Comparison of ENCODE assay signal across 8 mouse cellular contexts in the genomic region with DNA sequence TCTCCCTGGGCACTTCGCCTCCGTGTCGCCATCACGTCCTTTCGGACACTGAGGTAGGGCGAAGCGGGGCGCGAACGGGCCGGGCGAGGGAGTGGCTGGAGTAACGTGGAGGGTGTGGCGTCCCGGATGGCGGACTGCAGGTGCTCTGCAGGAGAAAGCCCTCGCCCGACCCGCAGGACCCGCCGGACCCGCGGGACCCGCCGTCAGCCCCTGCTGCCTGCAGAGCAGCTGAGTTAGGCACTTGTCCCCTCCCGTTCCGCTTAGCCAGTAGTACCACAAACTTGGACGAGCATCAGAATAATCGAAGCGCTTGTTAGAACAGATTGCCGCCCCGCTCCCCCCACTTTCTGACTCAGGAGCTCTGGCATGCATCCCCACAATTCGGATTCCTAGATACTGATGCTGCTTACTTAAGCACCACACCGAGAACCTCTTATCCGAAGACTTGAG. TPM values are rescaled to one million over a fixed set of nuclear protein-coding genes. Genes with fewer than 3 reads are reported as not detected.
A peak's percentile ranks its signal among the peaks of the same experiment; 100 is the strongest.
DNase-seq lines count a peak whose midpoint lies in the region; ATAC-seq and TF ChIP-seq lines count a peak whose summit lies in the region.

No protein-coding gene starts in this region.

- WGBS in embryonic facial prominence, embryonic 13.5 days = under 1% methylated on average over 35 of the region's 35 CpGs
- WGBS in hindbrain, postnatal 0 days = under 1% methylated on average over 35 of the region's 35 CpGs
- WGBS in limb, embryonic 13.5 days = under 1% methylated on average over 35 of the region's 35 CpGs
- under 1% methylated on average over 35 of the region's 35 CpGs for WGBS in midbrain, embryonic 14.5 days

- peak overlapping the region; percentile 80 for H3K27ac ChIP-seq in gastrocnemius, adult 2 months
- H3K27ac ChIP-seq in ES-E14 (ENCODE audit: insufficient read depth, low read depth, low read length, poor library complexity, severe bottlenecking) = 0 out of 2 replicates have a peak overlapping the region, but pooled peaks have one; percentile 57
- peak overlapping the region; percentile 76 for H3K27ac ChIP-seq in embryonic facial prominence, embryonic 13.5 days
- H3K27ac ChIP-seq in hindbrain, postnatal 0 days = peak overlapping the region; percentile 69
- H3K27ac ChIP-seq in limb, embryonic 13.5 days = peak overlapping the region; percentile 28; the same call in 1 of the 2 replicates
- H3K27ac ChIP-seq in midbrain, embryonic 14.5 days (replicated peaks; ENCODE audit: low read depth, low read length) = peak overlapping the region; percentile 78

- peaks cover 30% of the 10 kb centered on the region for H3K36me3 ChIP-seq in ES-E14 (ENCODE audit: control insufficient read depth, insufficient read depth, low read length, poor library complexity, severe bottlenecking)
- peaks cover 34% of the 10 kb centered on the region for H3K36me3 ChIP-seq in embryonic facial prominence, embryonic 13.5 days
- peaks cover 21% of the 10 kb centered on the region; the same call in 1 of the 2 replicates for H3K36me3 ChIP-seq in hindbrain, postnatal 0 days (ENCODE audit: insufficient read depth, low read length)
- H3K36me3 ChIP-seq in limb, embryonic 13.5 days = peaks cover 32% of the 10 kb centered on the region
- H3K36me3 ChIP-seq in midbrain, embryonic 14.5 days (ENCODE audit: control insufficient read depth, insufficient read depth, low read length) = peaks cover 42% of the 10 kb centered on the region

- intact Hi-C loops in gastrocnemius, adult 2 months (cut with DNase I) = loop anchor here (2.0 kb wide), 1 partner anchor 816 kb away; a partner anchor contains a TSS

- peak overlapping the region; percentile 88 for H3K4me2 ChIP-seq in embryonic facial prominence, embryonic 13.5 days
- H3K4me2 ChIP-seq in hindbrain, postnatal 0 days (ENCODE audit: low read depth, low read length) = peak overlapping the region; percentile 89
- peak overlapping the region; percentile 86 for H3K4me2 ChIP-seq in limb, embryonic 13.5 days (replicated peaks)
- peak overlapping the region; percentile 86 for H3K4me2 ChIP-seq in midbrain, embryonic 14.5 days (ENCODE audit: low read length)

- peaks cover 0 to 6% of the 10 kb centered on the region in 2 experiments; a peak in 1 of 4 replicates for H3K4me1 ChIP-seq in ES-E14 (ENCODE audit: control insufficient read depth in 2 of 2, insufficient read depth in 2 of 2, low read length in 2 of 2, poor library complexity in 1 of 2)
- H3K4me1 ChIP-seq in embryonic facial prominence, embryonic 13.5 days = peaks cover 36% of the 10 kb centered on the region
- H3K4me1 ChIP-seq in hindbrain, postnatal 0 days (ENCODE audit: insufficient read depth, low read length) = 0 out of 2 replicates have a peak, but pooled peaks cover 2% of the 10 kb centered on the region
- H3K4me1 ChIP-seq in limb, embryonic 13.5 days = peaks cover 26% of the 10 kb centered on the region
- peaks cover 24% of the 10 kb centered on the region for H3K4me1 ChIP-seq in midbrain, embryonic 14.5 days (ENCODE audit: control insufficient read depth, insufficient read depth, low read length)

- no peaks in the 10 kb centered on the region for H3K9me3 ChIP-seq in ES-E14 (ENCODE audit: control insufficient read depth, insufficient read depth, low read depth, low read length)
- H3K9me3 ChIP-seq in embryonic facial prominence, embryonic 13.5 days = no peaks in the 10 kb centered on the region
- no peaks in the 10 kb centered on the region for H3K9me3 ChIP-seq in hindbrain, postnatal 0 days (ENCODE audit: low read length)
- no peaks in the 10 kb centered on the region for H3K9me3 ChIP-seq in limb, embryonic 13.5 days
- no peaks in the 10 kb centered on the region for H3K9me3 ChIP-seq in midbrain, embryonic 14.5 days (ENCODE audit: control insufficient read depth, low read length)

- no peak for TF ChIP-seq CTCF in gastrocnemius, adult 2 months (IDR thresholded peaks at IDR 0.05)
- TF ChIP-seq CTCF in hindbrain, postnatal 0 days (IDR thresholded peaks at IDR 0.05; ENCODE audit: low read depth) = no peak

- H3K27me3 ChIP-seq in embryonic facial prominence, embryonic 13.5 days = no peaks in the 10 kb centered on the region
- no peaks in the 10 kb centered on the region for H3K27me3 ChIP-seq in hindbrain, postnatal 0 days (ENCODE audit: insufficient read depth, low read length)
- H3K27me3 ChIP-seq in limb, embryonic 13.5 days = no peaks in the 10 kb centered on the region
- no peaks in the 10 kb centered on the region for H3K27me3 ChIP-seq in midbrain, embryonic 14.5 days (ENCODE audit: control insufficient read depth, insufficient read depth, low read length)

- in situ Hi-C loops in ES-E14 (cut with MboI; ENCODE audit: low sequenced_read_pairs in 2 of 2, unreplicated experiment in 2 of 2) = no loop called here

- H3K4me3 ChIP-seq in gastrocnemius, adult 2 months = peak overlapping the region; percentile 96
- H3K4me3 ChIP-seq in ES-E14 (ENCODE audit: insufficient read depth in 1 of 2, low read depth in 1 of 2, low read length in 2 of 2, poor library complexity in 1 of 2, severe bottlenecking in 1 of 2) = peak overlapping the region; percentile 64 to 93
- H3K4me3 ChIP-seq in embryonic facial prominence, embryonic 13.5 days = peak overlapping the region; percentile 73
- H3K4me3 ChIP-seq in hindbrain, postnatal 0 days (ENCODE audit: low read length) = peak overlapping the region; percentile 75
- H3K4me3 ChIP-seq in limb, embryonic 13.5 days = peak overlapping the region; percentile 78
- peak overlapping the region; percentile 86 for H3K4me3 ChIP-seq in midbrain, embryonic 14.5 days (replicated peaks; ENCODE audit: low read depth, low read length)

- no peak for DNase-seq in gastrocnemius, adult 2 months
- DNase-seq in gastrocnemius, adult 8-10 months (ENCODE audit: low spot score in 2 of 2) = no peak
- DNase-seq in ES-E14 (ENCODE audit: low read depth, low spot score) = no peak
- peak; percentile 58 for DNase-seq in hindbrain, postnatal 0 days (ENCODE audit: low spot score)
- peak; percentile 57 for DNase-seq in midbrain, embryonic 14.5 days
- DNase-seq in thymus, postnatal 14 days = peak; percentile 42

- ATAC-seq in embryonic facial prominence, embryonic 13.5 days (ENCODE audit: insufficient number of reproducible peaks, insufficient read depth, low FRiP score, low TSS enrichment, low read depth) = peak; percentile 43; the same call in 1 of the 2 replicates
- ATAC-seq in hindbrain, postnatal 0 days = no peak; the same call in 1 of the 2 replicates
- peak; percentile 63 for ATAC-seq in limb, embryonic 13.5 days (ENCODE audit: low FRiP score, low read depth)
- ATAC-seq in midbrain, embryonic 14.5 days (ENCODE audit: low FRiP score, low TSS enrichment) = peak; percentile 70

- peak overlapping the region; percentile 91 for H3K9ac ChIP-seq in ES-E14 (ENCODE audit: insufficient read depth, low read depth, low read length, poor library complexity, severe bottlenecking)
- peak overlapping the region; percentile 81 for H3K9ac ChIP-seq in embryonic facial prominence, embryonic 13.5 days
- peak overlapping the region; percentile 78 for H3K9ac ChIP-seq in hindbrain, postnatal 0 days (replicated peaks; ENCODE audit: low read length)
- peak overlapping the region; percentile 74 for H3K9ac ChIP-seq in limb, embryonic 13.5 days
- H3K9ac ChIP-seq in midbrain, embryonic 14.5 days (replicated peaks; ENCODE audit: low read length) = peak overlapping the region; percentile 74

TF ChIP-seq in ES-E14, 5 proteins besides CTCF, POLR2A, EP300 and RAD21:
- no peak for TF ChIP-seq MAFK (IDR thresholded peaks at IDR 0.05; ENCODE audit: insufficient read depth, low read depth, low read length)
- TF ChIP-seq ZNF384 (IDR thresholded peaks at IDR 0.05; ENCODE audit: low read depth, low read length) = no peak
- no peak for TF ChIP-seq HCFC1 (IDR thresholded peaks at IDR 0.05; ENCODE audit: borderline replicate concordance, insufficient read depth, low read length)
- 0 out of 2 replicates have a peak, but pooled peaks have one; percentile 5 for TF ChIP-seq CHD2 (IDR thresholded peaks at IDR 0.05; ENCODE audit: low read depth, low read length)

RNA-seq across cellular contexts. Expression of a gene that starts 0.4 kb away (rescaled TPM):
- total RNA-seq in gastrocnemius, adult 2 months (2021) = 1 to 10 TPM; 2.1 to 2.8 TPM
- 1 to 10 TPM; 1.2 to 4.1 (median 2.2) TPM for total RNA-seq in gastrocnemius, adult 8-10 months (2022)
- total RNA-seq in ES-E14 (2012; rRNA removed) = 9.1 and 12.9 TPM in 2 replicates
- 1.4 and 3.9 TPM in 2 replicates for polyA plus RNA-seq in embryonic facial prominence, embryonic 13.5 days (2015; fragmentation: Nextera tagmentation; extraction: Ambion mirVana)
- 5.2 and 6.1 TPM in 2 replicates for total RNA-seq in hindbrain, postnatal 0 days (2014; rRNA removed)
- polyA plus RNA-seq in hindbrain, postnatal 0 days (2015; fragmentation: Nextera tagmentation; extraction: Ambion mirVana) = 2.5 and 3.1 TPM in 2 replicates
- 3.4 and 4.0 TPM in 2 replicates for polyA plus RNA-seq in limb, embryonic 13.5 days (2015; fragmentation: Nextera tagmentation; extraction: Ambion mirVana)
- polyA plus RNA-seq in midbrain, embryonic 14.5 days (2014; fragmentation: Nextera tagmentation; extraction: Ambion mirVana) = 2.9 and 3.2 TPM in 2 replicates

RNA-seq across cellular contexts. Expression of a gene that starts 6.5 kb away (rescaled TPM):
- total RNA-seq in gastrocnemius, adult 2 months (2021) = 100 to 1,000 TPM; 217 to 291 TPM
- 100 to 1,000 TPM; 247 to 303 (median 264) TPM for total RNA-seq in gastrocnemius, adult 8-10 months (2022)
- total RNA-seq in ES-E14 (2012; rRNA removed) = 1,485 and 1,755 TPM in 2 replicates
- polyA plus RNA-seq in embryonic facial prominence, embryonic 13.5 days (2015; fragmentation: Nextera tagmentation; extraction: Ambion mirVana) = 1,031 and 1,064 TPM in 2 replicates
- total RNA-seq in hindbrain, postnatal 0 days (2014; rRNA removed) = 473 and 560 TPM in 2 replicates
- polyA plus RNA-seq in hindbrain, postnatal 0 days (2015; fragmentation: Nextera tagmentation; extraction: Ambion mirVana) = 486 and 490 TPM in 2 replicates
- polyA plus RNA-seq in limb, embryonic 13.5 days (2015; fragmentation: Nextera tagmentation; extraction: Ambion mirVana) = 915 and 966 TPM in 2 replicates
- 477 and 558 TPM in 2 replicates for polyA plus RNA-seq in midbrain, embryonic 14.5 days (2014; fragmentation: Nextera tagmentation; extraction: Ambion mirVana)

RNA-seq across cellular contexts. Expression of a gene that starts 6.7 kb away (rescaled TPM):
- 1 to 10 TPM; 2.0 to 3.0 TPM for total RNA-seq in gastrocnemius, adult 2 months (2021)
- total RNA-seq in gastrocnemius, adult 8-10 months (2022) = 1 to 10 TPM; 2.7 to 6.6 (median 3.9) TPM
- 9.8 and 11.3 TPM in 2 replicates for total RNA-seq in ES-E14 (2012; rRNA removed)
- 2.1 and 4.0 TPM in 2 replicates for polyA plus RNA-seq in embryonic facial prominence, embryonic 13.5 days (2015; fragmentation: Nextera tagmentation; extraction: Ambion mirVana)
- total RNA-seq in hindbrain, postnatal 0 days (2014; rRNA removed) = 2.0 and 5.7 TPM in 2 replicates
- 4.8 and 5.9 TPM in 2 replicates for polyA plus RNA-seq in hindbrain, postnatal 0 days (2015; fragmentation: Nextera tagmentation; extraction: Ambion mirVana)
- polyA plus RNA-seq in limb, embryonic 13.5 days (2015; fragmentation: Nextera tagmentation; extraction: Ambion mirVana) = 2.0 and 2.7 TPM in 2 replicates
- polyA plus RNA-seq in midbrain, embryonic 14.5 days (2014; fragmentation: Nextera tagmentation; extraction: Ambion mirVana) = 4.7 and 6.2 TPM in 2 replicates

Comparison
In these comparisons a context has a peak if more than half of its experiments do, and no peak if none do; other contexts are left out.
1. DNase-seq: peak in hindbrain, postnatal 0 days (single experiment), midbrain, embryonic 14.5 days (single experiment) and thymus, postnatal 14 days (single experiment); none in gastrocnemius, adult 2 months (single experiment), gastrocnemius, adult 8-10 months (0 of 2) and ES-E14 (single experiment).
2. H3K27ac ChIP-seq: peak in every context shown above with its lines; median percentile 80 in gastrocnemius, adult 2 months; 78 in midbrain, embryonic 14.5 days; 76 in embryonic facial prominence, embryonic 13.5 days; 69 in hindbrain, postnatal 0 days; 57 in ES-E14; 28 in limb, embryonic 13.5 days.
3. Peak in every context shown above with its lines, with median percentiles within 50 percentile points of each other: H3K4me3 ChIP-seq, H3K9ac ChIP-seq and H3K4me2 ChIP-seq.